Mouse (Mus musculus) lung, postnatal 36 days (tissue): ENCODE results near the gene Ccdc113.

Source experiments
- DNase-seq: peaks from one replicate; pipeline ENCODE4 v3.0.0; 2022; ENCODE audit warnings: mixed read lengths

Gene Ccdc113

GRCm38 (mm10) chr8:95607210-95607609 lies 73.3 kb downstream of the Ccdc113 start:
- no peak for DNase-seq
